Mouse (Mus musculus): ENCODE measurements at regions not wholly inside any gene's neighbourhood (a gene's known extent, or its start where the extent isn't known, plus 50 kb on each side); places are given as distances from the start of the nearest gene placed in this dataset.
A peak's percentile ranks its signal among the peaks of the same experiment; 100 is the strongest.

DNA sequence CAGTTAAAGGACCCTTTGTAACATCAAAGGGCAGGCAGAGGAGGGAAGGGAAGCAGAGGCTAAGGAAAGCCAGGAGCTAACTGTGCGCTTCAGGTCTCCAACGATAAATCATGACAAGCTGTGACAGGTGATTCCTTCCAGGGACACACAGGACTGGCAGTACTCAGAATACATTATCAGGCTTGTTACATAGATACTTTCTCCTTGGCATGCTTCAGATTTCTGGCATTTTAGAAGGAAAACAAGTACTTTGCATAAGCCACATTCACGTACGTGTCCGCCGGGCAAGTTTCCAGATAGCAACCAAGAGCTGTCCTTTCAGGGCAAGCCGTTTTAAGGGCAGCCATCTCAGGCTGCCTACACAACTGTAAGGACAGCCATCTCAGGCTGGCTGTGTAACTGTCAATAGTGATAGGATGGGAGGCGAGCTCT, 56.9 kb upstream of the Tgm3 start:
- no peak for DNase-seq

- DNase-seq = no peak
Observed at GRCm38 (mm10) chr2:129958120-129958519, 54.0 kb upstream of the Tgm3 start.

GRCm38 (mm10) chr2:129960364-129960763, 51.8 kb upstream of the Tgm3 start:
- peak; percentile 4 for DNase-seq

- DNase-seq = no peak
Observed at GRCm38 (mm10) chr2:129961522-129961921, 50.6 kb upstream of the Tgm3 start.

Data from thymus, postnatal 25 days (tissue).